Mouse (Mus musculus): ENCODE data around the gene Ndufaf1. TPM values are rescaled to one million over a fixed set of nuclear protein-coding genes. Genes with fewer than 3 reads are reported as not detected.
A peak's percentile ranks its signal among the peaks of the same experiment; 100 is the strongest.
"Not testable (repeated sequence)": the region's sequence is repeated elsewhere in the genome, so short reads cannot be mapped to it uniquely, and the experiment has no call there.

The Ndufaf1 gene
- polyA plus RNA-seq, 1 experiment from 2014 or later = 39.2 TPM

GRCm38 (mm10) chr2:119675215-119675784 lies 12.7 kb upstream of the Ndufaf1 start:
- H3K9me3 ChIP-seq = no peaks in the 10 kb centered on the region
- peak; percentile 92 for ATAC-seq (ENCODE audit: low FRiP score, low read depth)
- under 1% methylated on average over 31 of the region's 39 CpGs for WGBS
- H3K27ac ChIP-seq (replicated peaks) = peak overlapping the region; percentile 50
- 0 out of 2 replicates have a peak, but pooled peaks cover 6% of the 10 kb centered on the region for H3K36me3 ChIP-seq
- H3K9ac ChIP-seq (replicated peaks) = peak overlapping the region; percentile 97
- H3K27me3 ChIP-seq = no peaks in the 10 kb centered on the region; the same call in 1 of the 2 replicates
- H3K4me3 ChIP-seq = peak overlapping the region; percentile 89
- H3K4me1 ChIP-seq = peaks cover 18% of the 10 kb centered on the region
- peak overlapping the region; percentile 90 for H3K4me2 ChIP-seq (replicated peaks)

GRCm38 (mm10) chr2:119674525-119675214 lies 12.0 kb upstream of the Ndufaf1 start, which contains the start of gene Rtf1:
TSS of gene Rtf1 (plus strand) at chr2:119675068.
- peak within 1 kb of the TSS; percentile 89 for H3K4me3 ChIP-seq
- peak within 1 kb of the TSS; percentile 97 for H3K9ac ChIP-seq (replicated peaks)
- H3K4me1 ChIP-seq = peaks cover 18% of the 10 kb centered on the region
- ATAC-seq (ENCODE audit: low FRiP score, low read depth) = peak; percentile 95
- H3K27me3 ChIP-seq = no peaks in the 10 kb centered on the region; the same call in 1 of the 2 replicates
- H3K4me2 ChIP-seq (replicated peaks) = peak within 1 kb of the TSS; percentile 90
- peak within 1 kb of the TSS; percentile 66 for H3K27ac ChIP-seq (replicated peaks)
- H3K36me3 ChIP-seq = 0 out of 2 replicates have a peak, but pooled peaks cover 3% of the 10 kb centered on the region
- WGBS = 0% methylated on average over 44 of the region's 58 CpGs
- no peaks in the 10 kb centered on the region for H3K9me3 ChIP-seq

GRCm38 (mm10) chr2:119669010-119669409 lies 6.4 kb upstream of the Ndufaf1 start:
- Histone ChIP-seq H3K27me3 (peaks cover 4% of the 10 kb centered on the region; the same call in 1 of the 2 replicates), H3K27ac (replicated peaks) (no peak overlapping the region), H3K4me1 (no peaks in the 10 kb centered on the region), H3K9me3 (no peaks in the 10 kb centered on the region), H3K4me3 (no peak overlapping the region), H3K4me2 (replicated peaks) (no peak overlapping the region), H3K36me3 (no peaks in the 10 kb centered on the region), H3K9ac (replicated peaks) (no peak overlapping the region)
- 15% methylated on average over 7 of the region's 7 CpGs for WGBS
- no peak for ATAC-seq (ENCODE audit: low FRiP score, low read depth)

DNA sequence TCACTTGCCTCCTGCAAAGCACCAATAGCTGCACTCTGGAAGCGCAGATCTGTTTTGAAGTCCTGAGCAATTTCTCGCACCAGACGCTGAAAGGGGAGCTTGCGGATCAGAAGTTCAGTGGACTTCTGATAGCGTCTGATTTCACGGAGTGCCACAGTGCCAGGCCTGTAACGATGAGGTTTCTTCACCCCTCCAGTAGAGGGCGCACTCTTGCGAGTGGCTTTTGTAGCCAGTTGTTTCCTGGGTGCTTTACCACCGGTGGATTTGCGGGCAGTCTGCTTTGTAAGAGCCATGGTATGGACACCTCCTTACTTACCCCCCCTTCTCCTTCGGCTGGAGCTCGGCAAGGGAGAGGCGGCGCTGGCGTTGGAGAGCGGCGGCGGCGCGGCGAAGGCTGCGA lies 3.1 kb upstream of the Ndufaf1 start:
- H3K4me2 ChIP-seq (replicated peaks); H3K27ac ChIP-seq (replicated peaks); H3K36me3 ChIP-seq; H3K4me1 ChIP-seq; ATAC-seq (ENCODE audit: low FRiP score, low read depth); H3K4me3 ChIP-seq; H3K9ac ChIP-seq (replicated peaks); H3K27me3 ChIP-seq; H3K9me3 ChIP-seq: not testable (repeated sequence)
- 71% methylated on average over 21 of the region's 23 CpGs for WGBS

DNA sequence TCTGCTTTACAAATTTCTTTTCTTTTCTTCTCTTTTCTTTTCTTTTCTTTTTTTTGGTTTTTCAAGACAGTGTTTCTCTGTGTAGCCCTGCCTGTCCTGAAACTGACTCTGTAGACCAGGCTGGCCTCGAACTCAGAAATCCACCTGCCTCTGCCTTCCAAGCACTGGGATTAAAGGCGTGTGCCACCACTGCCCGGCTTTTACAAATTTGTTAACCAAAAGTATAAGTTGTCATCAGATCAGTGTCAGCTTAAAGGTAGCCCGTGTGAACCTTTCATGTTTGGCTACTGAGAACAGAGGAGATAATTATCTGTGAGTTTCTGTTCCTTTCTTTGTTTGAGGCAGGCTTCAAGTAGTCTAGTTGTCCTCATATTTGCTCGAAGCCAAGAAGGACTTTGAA lies 18.4 kb downstream of the Ndufaf1 start:
- H3K4me3 ChIP-seq = no peak overlapping the region
- H3K36me3 ChIP-seq = peaks cover 92% of the 10 kb centered on the region
- no peaks in the 10 kb centered on the region for H3K9me3 ChIP-seq
- no peak overlapping the region for H3K4me2 ChIP-seq (replicated peaks)
- no peak overlapping the region for H3K27ac ChIP-seq (replicated peaks)
- WGBS = 93% methylated on average over 5 of the region's 5 CpGs
- no peaks in the 10 kb centered on the region for H3K4me1 ChIP-seq
- H3K9ac ChIP-seq (replicated peaks) = no peak overlapping the region
- ATAC-seq (ENCODE audit: low FRiP score, low read depth) = no peak
- H3K27me3 ChIP-seq = no peaks in the 10 kb centered on the region

DNA sequence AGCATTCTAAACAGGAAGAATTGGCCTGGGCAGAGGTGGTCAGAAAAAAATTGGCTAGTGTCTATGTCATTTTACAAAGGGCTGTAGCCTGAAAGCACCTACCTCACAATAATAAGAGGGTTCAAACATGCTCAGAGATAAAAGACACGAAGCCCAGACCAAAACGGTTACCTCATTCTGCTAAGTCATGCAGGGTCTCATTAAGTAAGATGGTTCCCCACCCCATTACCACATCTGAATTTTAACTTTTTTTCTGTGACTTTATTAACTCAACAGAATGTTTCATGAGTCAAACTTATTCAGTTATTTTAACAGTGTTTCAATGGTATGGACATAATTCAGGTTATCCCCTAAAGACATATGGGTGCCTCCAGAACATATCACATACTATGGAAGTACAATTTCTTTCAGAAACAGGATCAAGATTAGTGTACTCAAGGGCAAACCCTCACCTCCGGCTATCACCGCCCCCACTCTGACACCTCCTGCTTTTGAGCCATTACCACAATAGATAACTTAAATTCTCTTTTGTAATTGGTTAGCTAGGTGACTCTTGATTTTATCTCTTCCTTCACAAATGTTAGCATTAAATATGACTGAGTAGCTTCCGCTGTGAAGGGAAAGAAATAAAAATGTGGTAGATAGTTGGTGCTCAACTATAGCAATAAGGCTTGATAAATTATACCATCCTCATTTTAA lies 21.3 kb downstream of the Ndufaf1 start:
- H3K36me3 ChIP-seq = peaks cover 94% of the 10 kb centered on the region
- H3K9me3 ChIP-seq = no peaks in the 10 kb centered on the region
- no peak for ATAC-seq (ENCODE audit: low FRiP score, low read depth)
- H3K4me2 ChIP-seq (replicated peaks) = no peak overlapping the region
- H3K4me1 ChIP-seq = no peaks in the 10 kb centered on the region
- no peak overlapping the region for H3K9ac ChIP-seq (replicated peaks)
- no peak overlapping the region for H3K4me3 ChIP-seq
- 97% methylated on average over 5 of the region's 5 CpGs for WGBS
- no peaks in the 10 kb centered on the region for H3K27me3 ChIP-seq
- no peak overlapping the region for H3K27ac ChIP-seq (replicated peaks)

DNA sequence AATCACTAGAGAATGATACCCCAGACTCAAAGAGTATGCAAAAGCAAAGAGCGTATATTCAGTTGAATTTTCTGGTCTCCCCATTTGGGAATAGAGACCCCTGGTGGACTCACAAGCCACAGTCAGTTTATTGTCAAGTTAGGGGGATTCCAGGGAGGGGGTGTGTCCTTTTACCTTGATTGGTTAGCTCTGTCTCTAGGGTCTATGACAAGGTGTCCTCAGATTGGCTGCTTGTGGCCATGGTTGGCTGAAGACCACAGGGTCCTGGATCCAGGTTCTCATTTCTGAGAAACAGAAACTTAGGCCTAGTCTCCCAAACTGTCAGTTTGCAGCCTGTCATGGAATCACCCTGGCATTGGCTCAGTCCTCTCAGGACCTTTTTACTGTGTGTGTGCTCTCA lies 25.8 kb downstream of the Ndufaf1 start:
- Histone ChIP-seq H3K4me1 (no peaks in the 10 kb centered on the region), H3K9me3 (no peaks in the 10 kb centered on the region), H3K36me3 (peaks cover 91% of the 10 kb centered on the region), H3K9ac (replicated peaks) (no peak overlapping the region), H3K27ac (replicated peaks) (no peak overlapping the region), H3K4me2 (replicated peaks) (no peak overlapping the region), H3K4me3 (no peak overlapping the region), H3K27me3 (no peaks in the 10 kb centered on the region)
- no peak for ATAC-seq (ENCODE audit: low FRiP score, low read depth)
- WGBS = 75% methylated on average over 1 of the region's 1 CpGs

DNA sequence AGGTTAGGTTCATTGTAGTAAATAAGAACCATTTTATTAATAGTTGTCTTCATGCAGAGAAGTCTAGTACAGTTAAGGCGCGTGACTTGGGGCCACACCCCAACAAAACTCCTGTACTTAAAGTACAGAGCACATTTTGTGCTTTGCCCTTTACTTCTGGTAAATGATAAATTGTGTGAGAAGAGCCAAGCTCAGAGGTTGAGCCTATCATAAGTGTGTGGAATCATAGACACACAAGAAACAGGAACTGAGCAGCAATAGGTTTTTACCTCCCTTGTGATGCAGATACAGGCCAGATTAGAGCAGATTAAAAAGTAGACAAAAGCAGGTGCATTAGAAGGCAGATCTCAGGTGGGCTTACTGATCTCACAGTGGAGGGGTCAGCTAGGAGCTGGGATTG lies 41.3 kb downstream of the Ndufaf1 start:
- peak overlapping the region; percentile 38 for H3K4me2 ChIP-seq (replicated peaks)

DNA sequence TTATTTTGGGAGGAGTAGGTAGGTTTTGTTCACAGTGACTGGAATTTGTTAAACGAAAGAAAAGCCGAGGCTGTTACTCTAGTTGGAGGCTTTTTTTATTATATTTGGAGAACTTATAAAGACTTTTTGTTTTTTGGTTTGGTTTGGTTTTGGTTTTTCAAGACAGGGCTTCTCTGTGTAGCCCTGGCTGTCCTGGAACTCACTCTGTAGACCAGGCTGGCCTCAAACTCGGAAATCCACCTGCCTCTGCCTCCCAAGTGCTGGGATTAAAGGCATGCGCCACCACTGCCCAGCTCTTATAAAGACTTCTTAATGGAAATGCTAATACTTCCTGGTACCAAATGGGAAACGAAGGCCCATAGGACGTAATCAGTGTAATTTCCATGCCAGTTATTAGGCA lies 43.6 kb downstream of the Ndufaf1 start:
- H3K4me3 ChIP-seq = peak overlapping the region; percentile 83

More for the DNA sequence above, 41.3 kb downstream of the Ndufaf1 start:
- Histone ChIP-seq H3K9ac (replicated peaks) (no peak overlapping the region), H3K4me1 (peaks cover 32% of the 10 kb centered on the region), H3K27me3 (no peaks in the 10 kb centered on the region), H3K36me3 (peaks cover 26% of the 10 kb centered on the region), H3K4me3 (peak overlapping the region; percentile 13; the same call in 1 of the 2 replicates), H3K9me3 (no peaks in the 10 kb centered on the region), H3K27ac (replicated peaks) (no peak overlapping the region)
- 97% methylated on average over 2 of the region's 2 CpGs for WGBS
- no peak for ATAC-seq (ENCODE audit: low FRiP score, low read depth)

DNA sequence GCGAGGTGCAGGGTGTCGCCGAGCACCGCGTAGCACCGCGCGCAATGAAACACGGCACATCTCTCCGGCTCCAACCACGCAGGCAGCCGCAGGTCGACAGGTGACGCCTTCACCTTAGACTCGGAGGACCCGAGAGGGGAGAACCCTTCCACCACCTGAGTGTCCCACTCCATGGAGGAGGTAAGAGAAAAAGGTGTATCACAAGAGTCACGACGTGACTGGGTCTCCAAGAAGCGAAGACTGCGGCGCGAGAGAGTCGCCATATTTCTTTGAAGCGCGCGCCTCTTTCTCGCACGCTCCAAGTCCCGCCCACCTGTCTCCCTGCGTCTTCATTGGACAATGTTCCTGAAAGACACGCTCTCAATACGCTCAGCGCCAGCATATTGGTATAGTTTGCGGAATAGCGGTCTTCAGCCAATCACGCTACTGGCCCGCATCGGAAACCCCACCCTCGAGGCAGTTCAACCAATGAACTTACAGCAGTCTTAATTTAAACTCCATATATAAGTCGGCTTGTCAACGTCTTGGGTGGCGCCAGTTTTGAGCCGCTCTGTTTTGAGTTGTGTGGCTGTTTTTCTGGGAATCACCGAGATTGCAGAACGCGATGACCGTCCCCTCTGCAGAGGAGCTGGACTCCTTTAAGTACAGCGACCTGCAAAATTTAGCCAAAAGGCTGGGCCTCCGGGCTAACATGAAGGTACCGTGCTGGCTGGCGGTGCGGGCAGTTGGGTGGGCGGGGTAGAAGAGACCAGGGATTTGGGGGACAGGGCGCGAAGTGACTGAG lies 44.2 kb downstream of the Ndufaf1 start, which contains the start of the genes Nusap1 and Oip5:
TSS of gene Nusap1 (plus strand) at position 100 of the 784 bp plus-strand sequence.
TSS of gene Oip5 (minus strand) at position 271 of the 784 bp plus-strand sequence.
- H3K4me3 ChIP-seq = peak within 1 kb of the TSS; percentile 83
- no peaks in the 10 kb centered on the region for H3K27me3 ChIP-seq
- H3K9ac ChIP-seq (replicated peaks) = peak within 1 kb of the TSS; percentile 76
- under 1% methylated on average over 55 of the region's 55 CpGs for WGBS
- peaks cover 3% of the 10 kb centered on the region; the same call in 1 of the 2 replicates for H3K36me3 ChIP-seq
- ATAC-seq (ENCODE audit: low FRiP score, low read depth) = peak; percentile 100
- peak within 1 kb of the TSS; percentile 52 for H3K27ac ChIP-seq (replicated peaks)
- no peaks in the 10 kb centered on the region for H3K9me3 ChIP-seq
- peak within 1 kb of the TSS; percentile 94 for H3K4me2 ChIP-seq (replicated peaks)
- H3K4me1 ChIP-seq = peaks cover 32% of the 10 kb centered on the region

More for the DNA sequence above, 43.6 kb downstream of the Ndufaf1 start:
- H3K9ac ChIP-seq (replicated peaks) = peak overlapping the region; percentile 60
- H3K36me3 ChIP-seq; ATAC-seq (ENCODE audit: low FRiP score, low read depth); H3K9me3 ChIP-seq; H3K27me3 ChIP-seq: not testable (repeated sequence)
- H3K4me2 ChIP-seq (replicated peaks) = peak overlapping the region; percentile 94
- H3K4me1 ChIP-seq = peaks cover 32% of the 10 kb centered on the region
- H3K27ac ChIP-seq (replicated peaks) = 0 out of 2 replicates have a peak overlapping the region, but pooled peaks have one; percentile 46
- WGBS = 21% methylated on average over 6 of the region's 6 CpGs

DNA sequence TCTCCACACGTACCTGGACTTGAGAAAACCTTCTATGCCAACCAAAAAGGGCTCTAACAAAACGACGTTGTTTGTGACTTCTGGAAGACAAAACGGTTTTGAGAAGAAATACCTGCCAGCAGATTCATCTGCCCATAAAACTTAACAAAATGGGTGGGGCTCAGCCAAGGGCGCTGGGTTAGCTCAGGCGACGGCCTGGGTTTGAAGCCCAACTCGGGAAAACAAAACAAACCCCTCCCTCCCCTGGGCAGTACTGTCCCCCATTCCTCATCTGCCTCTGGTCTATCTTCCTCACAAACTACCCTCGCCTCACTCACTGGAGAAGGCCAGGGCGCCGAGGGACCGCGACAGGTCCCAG lies 44.8 kb downstream of the Ndufaf1 start:
- no peak for ATAC-seq (ENCODE audit: low FRiP score, low read depth)
- H3K36me3 ChIP-seq = peaks cover 3% of the 10 kb centered on the region; the same call in 1 of the 2 replicates
- peak overlapping the region; percentile 76 for H3K9ac ChIP-seq (replicated peaks)
- no peaks in the 10 kb centered on the region for H3K9me3 ChIP-seq
- WGBS = under 1% methylated on average over 13 of the region's 13 CpGs
- peaks cover 32% of the 10 kb centered on the region for H3K4me1 ChIP-seq
- H3K27me3 ChIP-seq = no peaks in the 10 kb centered on the region
- H3K27ac ChIP-seq (replicated peaks) = peak overlapping the region; percentile 52
- peak overlapping the region; percentile 94 for H3K4me2 ChIP-seq (replicated peaks)
- peak overlapping the region; percentile 83 for H3K4me3 ChIP-seq
